Mouse (Mus musculus): ENCODE measurements around the gene Sfmbt2.

GRCm38 (mm10) chr2:10575962-10576740 lies 205.8 kb downstream of the Sfmbt2 start:
- TF ChIP-seq CTCF (IDR thresholded peaks at IDR 0.05; ENCODE audit: low read depth) (no peak), EP300 (optimal IDR thresholded peaks at IDR 0.05) (no peak)
